Mouse (Mus musculus) erythroblast, embryonic 14.5 days (primary cell): ENCODE data around the gene Cldn2. TPM values are rescaled to one million over a fixed set of nuclear protein-coding genes. Genes with fewer than 3 reads are reported as not detected.
"Not testable (repeated sequence)": the region's sequence is repeated elsewhere in the genome, so short reads cannot be mapped to it uniquely, and the experiment has no call there.

Experiments
- H3K27me3 ChIP-seq: 2 replicates; pipeline ENCODE4 v1.6.1; 2012; ENCODE audit warnings: inconsistent platforms; ENCODE audit not compliant: control insufficient read depth
- H3K36me3 ChIP-seq: 2 replicates; pipeline ENCODE4 v1.6.1; 2012; ENCODE audit warnings: mild to moderate bottlenecking, inconsistent platforms; ENCODE audit not compliant: control insufficient read depth
- H3K4me1 ChIP-seq: 2 replicates; pipeline ENCODE4 v1.6.1; 2012; ENCODE audit warnings: inconsistent platforms; ENCODE audit not compliant: control insufficient read depth
- H3K4me3 ChIP-seq: replicated peaks from 2 replicates; pipeline ENCODE3; 2012; ENCODE audit warnings: moderate library complexity, mild to moderate bottlenecking, inconsistent platforms
- H3K9me3 ChIP-seq: 2 replicates; pipeline ENCODE4 v1.6.1; 2012; ENCODE audit warnings: low read length, inconsistent platforms, mixed read lengths; ENCODE audit not compliant: control insufficient read depth
- GATA1 ChIP-seq: IDR thresholded peaks from 2 replicates; pipeline ENCODE4 v1.6.1; 2012; ENCODE audit warnings: low read length, inconsistent platforms, mixed read lengths
- TAL1 ChIP-seq: IDR thresholded peaks from 3 replicates; pipeline ENCODE4 v1.6.1; 2012; ENCODE audit warnings: low read length, inconsistent platforms, mixed read lengths
- polyA plus RNA-seq: library from polyadenylated mRNA; stranded (reverse); fragments of >175 nt; gene quantifications from 2 replicates; pipeline ENCODE4 v1.2.3, GENCODE M21; 2012

Cldn2 gene
- polyA plus RNA-seq, result not detected in 2 replicates

- Histone ChIP-seq H3K4me1 (no peaks in the 10 kb centered on the region), H3K36me3 (no peaks in the 10 kb centered on the region), H3K9me3 (no peaks in the 10 kb centered on the region), H3K27me3 (no peaks in the 10 kb centered on the region), H3K4me3 (no peak within 1 kb of the TSS)
- TF ChIP-seq TAL1, result no peak
- no peak for TF ChIP-seq GATA1
Observed at GRCm38 (mm10) chrX:139800406-139800878, at the start of gene Cldn2. Gene Cldn2, plus strand, starts transcription at chrX:139800828.

- TF ChIP-seq TAL1 (no peak), GATA1 (no peak)
- Histone ChIP-seq H3K9me3 (no peaks in the 10 kb centered on the region), H3K4me1 (no peaks in the 10 kb centered on the region), H3K36me3 (no peaks in the 10 kb centered on the region; the same call in none of the 2 replicates), H3K4me3 (no peak overlapping the region), H3K27me3 (no peaks in the 10 kb centered on the region)
Observed at GRCm38 (mm10) chrX:139751855-139752254, 48.8 kb upstream of the Cldn2 start.

- not testable (repeated sequence) for H3K4me1 ChIP-seq, H3K27me3 ChIP-seq, H3K4me3 ChIP-seq, H3K36me3 ChIP-seq, H3K9me3 ChIP-seq
Observed at GRCm38 (mm10) chrX:139758634-139759033, 42.0 kb upstream of the Cldn2 start.

- TF ChIP-seq TAL1 (no peak), GATA1 (no peak)
- Histone ChIP-seq H3K4me3 (no peak overlapping the region), H3K9me3 (no peaks in the 10 kb centered on the region), H3K27me3 (no peaks in the 10 kb centered on the region), H3K36me3 (no peaks in the 10 kb centered on the region), H3K4me1 (no peaks in the 10 kb centered on the region)
Observed at GRCm38 (mm10) chrX:139762546-139762945, 38.1 kb upstream of the Cldn2 start.

GRCm38 (mm10) chrX:139769975-139770637 is 30.5 kb upstream of the Cldn2 start:
- no peaks in the 10 kb centered on the region for H3K9me3 ChIP-seq
- TF ChIP-seq GATA1 (no peak), TAL1 (no peak)
- no peaks in the 10 kb centered on the region for H3K36me3 ChIP-seq
- peaks cover 6% of the 10 kb centered on the region for H3K4me1 ChIP-seq
- H3K4me3 ChIP-seq, result no peak overlapping the region
- H3K27me3 ChIP-seq, result no peaks in the 10 kb centered on the region

- TF ChIP-seq TAL1 (no peak), GATA1 (no peak)
- Histone ChIP-seq H3K4me1 (peaks cover 6% of the 10 kb centered on the region), H3K4me3 (no peak overlapping the region), H3K9me3 (no peaks in the 10 kb centered on the region), H3K27me3 (no peaks in the 10 kb centered on the region), H3K36me3 (no peaks in the 10 kb centered on the region)
Observed at GRCm38 (mm10) chrX:139774309-139775083, 26.1 kb upstream of the Cldn2 start.

GRCm38 (mm10) chrX:139775084-139775612 is 25.5 kb upstream of the Cldn2 start:
- Histone ChIP-seq H3K36me3 (no peaks in the 10 kb centered on the region), H3K4me1 (peaks cover 8% of the 10 kb centered on the region), H3K4me3 (no peak overlapping the region), H3K27me3 (no peaks in the 10 kb centered on the region), H3K9me3 (no peaks in the 10 kb centered on the region)
- TF ChIP-seq GATA1 (no peak), TAL1 (no peak)

- no peaks in the 10 kb centered on the region for H3K36me3 ChIP-seq
- peaks cover 22% of the 10 kb centered on the region for H3K4me1 ChIP-seq
- H3K9me3 ChIP-seq, result no peaks in the 10 kb centered on the region
- no peaks in the 10 kb centered on the region for H3K27me3 ChIP-seq
- no peak overlapping the region for H3K4me3 ChIP-seq
- TF ChIP-seq GATA1, result no peak
- no peak for TF ChIP-seq TAL1
Observed at GRCm38 (mm10) chrX:139777357-139777756, 23.3 kb upstream of the Cldn2 start.

GRCm38 (mm10) chrX:139778886-139779285 is 21.7 kb upstream of the Cldn2 start:
- no peaks in the 10 kb centered on the region for H3K36me3 ChIP-seq
- H3K9me3 ChIP-seq, result no peaks in the 10 kb centered on the region
- no peak overlapping the region for H3K4me3 ChIP-seq
- TF ChIP-seq GATA1 (no peak), TAL1 (no peak)
- H3K27me3 ChIP-seq, result no peaks in the 10 kb centered on the region
- H3K4me1 ChIP-seq, result peaks cover 22% of the 10 kb centered on the region
